Mouse (Mus musculus): Measurements from ENCODE around the gene Rad51ap2.

Rad51ap2 gene

DNA sequence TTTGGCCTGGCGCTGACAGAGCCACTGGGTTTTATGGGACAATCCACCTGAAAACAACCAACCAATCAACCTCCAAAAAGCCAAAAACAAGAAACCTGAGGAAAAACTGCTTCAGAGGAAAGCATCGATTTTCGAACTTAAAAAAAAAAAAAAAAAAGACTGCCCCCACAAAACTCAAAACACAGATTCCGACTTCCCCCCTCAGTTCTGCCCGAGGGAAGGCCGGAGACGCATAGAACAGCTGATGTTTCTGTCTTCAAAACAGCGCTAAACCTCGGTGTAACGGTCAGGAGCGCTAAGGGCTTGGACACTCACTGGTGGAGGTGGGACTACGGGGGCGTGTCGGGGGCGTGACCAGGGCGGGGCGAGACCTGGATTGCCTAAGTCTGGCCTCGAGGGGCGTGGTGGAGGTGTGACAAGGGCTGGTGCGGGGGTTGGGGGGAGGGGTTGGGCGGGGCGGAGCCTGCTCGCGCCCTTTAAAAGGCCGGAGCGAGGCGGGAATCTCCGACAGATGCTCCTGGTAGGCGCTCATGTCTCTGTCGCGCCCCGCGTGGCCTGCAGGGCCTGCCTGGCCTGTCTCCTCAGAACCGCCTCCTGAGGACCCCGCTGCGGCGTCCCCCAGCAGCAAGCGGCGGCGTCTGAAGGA, at the start of gene Rad51ap2:
TSS of gene Rad51ap2 (plus strand) at position 531 of the 646 bp plus-strand sequence.
- DNase-seq (ENCODE audit: low spot score) = peak; percentile 99

DNA sequence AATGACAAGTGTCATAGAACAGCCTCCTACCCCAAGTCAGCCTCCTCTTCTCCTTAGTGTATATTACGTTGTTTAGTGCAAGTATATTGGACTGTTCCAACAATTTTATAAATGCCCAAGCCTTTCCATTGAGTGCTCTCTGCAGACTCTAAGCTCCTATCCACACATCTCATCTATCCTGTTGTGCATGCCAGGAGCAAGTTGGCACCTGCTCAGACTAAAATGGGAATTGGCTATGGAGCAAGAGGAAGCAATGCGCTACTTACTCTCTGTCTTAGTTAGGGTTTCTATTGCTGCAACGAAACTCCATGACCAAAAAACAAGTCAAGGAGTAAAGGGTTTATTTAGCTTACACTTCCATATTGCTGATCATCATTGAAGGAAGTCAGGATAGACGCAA, 48.2 kb upstream of the Rad51ap2 start:
- no peak for DNase-seq (ENCODE audit: low spot score)

GRCm38 (mm10) chr12:11418112-11418511, 37.8 kb upstream of the Rad51ap2 start:
- DNase-seq (ENCODE audit: low spot score) = no peak

DNA sequence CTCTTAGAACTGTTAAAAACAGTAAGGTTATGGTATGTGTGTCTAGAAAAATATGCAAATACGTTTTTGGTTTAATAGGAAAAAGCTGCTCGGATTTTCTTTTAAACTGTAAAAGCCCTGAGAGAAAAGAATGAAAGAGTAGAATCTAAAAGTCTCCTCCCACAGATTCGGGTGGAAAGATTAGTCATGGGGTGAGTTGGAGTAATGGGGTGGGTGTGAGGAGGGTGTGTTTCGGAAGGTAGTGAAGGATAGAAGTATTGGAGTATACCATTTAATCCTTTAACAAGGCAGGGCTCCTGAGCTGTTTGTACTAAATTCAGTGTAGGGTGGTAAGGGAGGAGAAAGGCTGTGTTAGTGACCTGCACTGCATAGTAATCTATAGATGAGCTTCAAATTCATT, 28.5 kb upstream of the Rad51ap2 start:
- no peak for DNase-seq (ENCODE audit: low spot score)

- no peak for DNase-seq (ENCODE audit: low spot score)
Measured at GRCm38 (mm10) chr12:11433126-11433525, 22.8 kb upstream of the Rad51ap2 start.

- no peak for DNase-seq (ENCODE audit: low spot score)
Measured at GRCm38 (mm10) chr12:11433716-11434115, 22.2 kb upstream of the Rad51ap2 start.

DNA sequence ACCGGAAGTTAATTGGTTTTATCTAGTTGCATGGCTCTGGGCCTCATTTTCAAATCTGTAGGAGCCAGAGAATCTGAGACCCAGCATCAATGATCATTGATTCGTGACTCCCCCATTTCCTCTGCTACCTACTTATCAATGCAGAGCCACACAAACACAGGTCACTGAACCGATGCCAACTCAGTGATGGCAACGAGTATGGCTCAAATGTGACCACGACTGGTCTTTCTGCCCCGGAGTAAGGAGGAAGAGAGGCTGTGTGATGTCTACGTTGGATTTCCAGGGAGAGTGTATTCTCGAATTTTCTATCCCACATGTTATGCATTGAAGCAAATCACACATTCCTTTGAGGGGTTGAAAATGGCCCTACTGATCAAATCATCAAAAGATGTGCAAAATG, 21.4 kb upstream of the Rad51ap2 start:
- DNase-seq (ENCODE audit: low spot score) = no peak

GRCm38 (mm10) chr12:11435246-11436022, 20.4 kb upstream of the Rad51ap2 start:
- no peak for DNase-seq (ENCODE audit: low spot score)

DNA sequence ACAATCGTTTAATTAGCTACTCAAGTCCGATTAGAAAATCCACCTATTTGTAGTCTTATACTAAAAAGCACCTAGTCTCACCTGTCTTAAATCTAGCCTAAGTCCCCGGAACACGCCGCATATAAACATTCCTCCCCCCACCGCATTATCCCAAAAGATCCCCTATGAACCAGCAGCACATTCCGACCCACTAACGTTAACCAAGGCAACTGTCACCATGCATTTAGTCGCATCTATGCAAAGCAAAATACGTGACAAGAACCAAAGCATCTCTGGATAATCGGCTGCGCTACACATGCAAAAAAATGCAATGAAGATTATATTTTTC, 19.9 kb upstream of the Rad51ap2 start:
- no peak for DNase-seq (ENCODE audit: low spot score)

- peak; percentile 82 for DNase-seq (ENCODE audit: low spot score)
Measured at GRCm38 (mm10) chr12:11436497-11437265, 19.2 kb upstream of the Rad51ap2 start, which contains the start of gene Vsnl1. TSS of gene Vsnl1 (minus strand) at chr12:11436613.

DNA sequence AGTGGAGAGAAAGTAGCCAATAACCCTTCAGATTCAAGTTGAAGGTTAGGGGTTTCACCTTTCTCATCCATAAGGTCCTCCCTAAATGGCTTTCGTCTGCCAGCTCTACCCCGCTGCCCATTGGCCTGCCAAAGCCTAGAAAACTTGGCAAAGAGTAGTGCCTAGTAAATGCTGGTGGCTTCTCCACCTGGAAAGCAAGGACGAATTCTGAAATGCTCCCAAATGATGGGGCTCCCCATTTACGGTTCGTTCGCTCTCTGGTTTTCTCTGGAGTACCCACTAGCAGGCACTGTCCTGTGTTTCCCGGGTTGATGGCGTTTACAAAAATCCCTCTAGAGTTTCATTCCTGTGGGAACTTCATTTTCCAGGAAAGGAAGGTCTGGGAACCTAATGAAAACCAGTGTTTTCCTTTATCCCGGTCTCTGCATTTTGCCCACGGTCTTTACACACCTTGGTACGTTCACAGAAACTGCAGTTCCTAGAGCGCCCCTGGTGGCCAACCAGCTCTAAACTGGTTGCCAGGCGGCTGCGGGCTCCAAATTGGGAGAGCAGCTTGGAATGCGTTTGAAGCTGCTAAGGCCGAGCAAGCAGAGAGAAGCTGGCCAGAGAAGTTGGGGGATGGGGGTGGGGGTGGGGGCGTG, 18.5 kb upstream of the Rad51ap2 start:
- peak; percentile 93 for DNase-seq (ENCODE audit: low spot score)

GRCm38 (mm10) chr12:11437907-11438447, 17.9 kb upstream of the Rad51ap2 start:
- peak; percentile 51 for DNase-seq (ENCODE audit: low spot score)

GRCm38 (mm10) chr12:11454146-11454545, 1.7 kb upstream of the Rad51ap2 start:
- DNase-seq (ENCODE audit: low spot score) = no peak

GRCm38 (mm10) chr12:11456213-11456612, 334 bp downstream of the Rad51ap2 start:
- no peak for DNase-seq (ENCODE audit: low spot score)

GRCm38 (mm10) chr12:11456632-11457031, 753 bp downstream of the Rad51ap2 start:
- no peak for DNase-seq (ENCODE audit: low spot score)

Measured in testis, postnatal 10 days (tissue).